Mouse (Mus musculus): ENCODE data around the gene Slc27a1. TPM values are rescaled to one million over a fixed set of nuclear protein-coding genes. Genes with fewer than 3 reads are reported as not detected.
A peak's percentile ranks its signal among the peaks of the same experiment; 100 is the strongest.

Slc27a1 gene
- total and polyA plus RNA-seq, 3 experiments = 0.46 to 1.3 TPM; not detected in 1

GRCm38 (mm10) chr8:71626753-71627152, 58.1 kb downstream of the Slc27a1 start:
- H3K27ac ChIP-seq (ENCODE audit: control insufficient read depth, low read depth, low read length) = no peak overlapping the region
- peaks cover 5% of the 10 kb centered on the region in 2 experiments for H3K36me3 ChIP-seq (ENCODE audit: control insufficient read depth in 1 of 2, insufficient read depth in 2 of 2, low read length in 2 of 2)

GRCm38 (mm10) chr8:71627265-71628099, 58.8 kb downstream of the Slc27a1 start:
- peaks cover 3 to 9% of the 10 kb centered on the region in 2 experiments; a peak in 3 of 4 replicates for H3K36me3 ChIP-seq (ENCODE audit: control insufficient read depth in 1 of 2, insufficient read depth in 2 of 2, low read length in 2 of 2)
- peak; percentile 14 for DNase-seq (ENCODE audit: low read depth, low spot score)
- TF ChIP-seq TCF12 (IDR thresholded peaks at IDR 0.05; ENCODE audit: low read depth, low read length) (no peak), ETS1 (IDR thresholded peaks at IDR 0.05; ENCODE audit: low read depth, low read length) (no peak), RAD21 (IDR thresholded peaks at IDR 0.05; ENCODE audit: low read depth, low read length) (no peak), ZNF384 (IDR thresholded peaks at IDR 0.05; ENCODE audit: low read depth, low read length) (no peak), GABPA (IDR thresholded peaks at IDR 0.05; ENCODE audit: low read depth, low read length) (no peak), ZMIZ1 (IDR thresholded peaks at IDR 0.05; ENCODE audit: low read depth, low read length) (no peak), MYC (IDR thresholded peaks at IDR 0.05; ENCODE audit: low read depth, low read length) (no peak), ELF1 (IDR thresholded peaks at IDR 0.05; ENCODE audit: low read depth, low read length) (no peak), ZKSCAN1 (IDR thresholded peaks at IDR 0.05; ENCODE audit: low read depth, low read length) (no peak), KAT2A (conservative IDR thresholded peaks at IDR 0.05; ENCODE audit: low read depth, low read length) (no peak), POLR2AphosphoS2 (IDR thresholded peaks at IDR 0.05; ENCODE audit: low read length) (no peak), MYB (IDR thresholded peaks at IDR 0.05; ENCODE audit: low read depth, low read length) (no peak), MAZ (IDR thresholded peaks at IDR 0.05; ENCODE audit: low read depth, low read length) (no peak)
- no peak overlapping the region for H3K9ac ChIP-seq (ENCODE audit: control insufficient read depth, low read depth, low read length, poor library complexity, severe bottlenecking)
- H3K79me2 ChIP-seq (ENCODE audit: control insufficient read depth, insufficient read depth, low read length, poor library complexity) = no peaks in the 10 kb centered on the region; the same call in 1 of the 2 replicates
- H3K9me3 ChIP-seq (replicated peaks; ENCODE audit: insufficient read depth, low read length) = no peaks in the 10 kb centered on the region
- H3K27ac ChIP-seq (ENCODE audit: control insufficient read depth, low read depth, low read length) = no peak overlapping the region
- no peaks in the 10 kb centered on the region for H3K27me3 ChIP-seq (ENCODE audit: control insufficient read depth in 1 of 2, insufficient read depth in 2 of 2, low read length in 2 of 2)
- peaks cover 2 to 29% of the 10 kb centered on the region in 2 experiments; a peak in 3 of 4 replicates for H3K4me1 ChIP-seq (ENCODE audit: control insufficient read depth in 1 of 2, insufficient read depth in 2 of 2, low read length in 2 of 2)
- no peak overlapping the region for H3K4me3 ChIP-seq (ENCODE audit: control insufficient read depth in 1 of 2, insufficient read depth in 1 of 2, low read depth in 2 of 2, low read length in 2 of 2)

More at GRCm38 (mm10) chr8:71626753-71627152, 58.1 kb downstream of the Slc27a1 start:
- Histone ChIP-seq H3K27me3 (ENCODE audit: control insufficient read depth in 1 of 2, insufficient read depth in 2 of 2, low read length in 2 of 2) (no peaks in the 10 kb centered on the region), H3K79me2 (ENCODE audit: control insufficient read depth, insufficient read depth, low read length, poor library complexity) (no peaks in the 10 kb centered on the region; the same call in 1 of the 2 replicates), H3K9ac (ENCODE audit: control insufficient read depth, low read depth, low read length, poor library complexity, severe bottlenecking) (no peak overlapping the region), H3K4me3 (ENCODE audit: control insufficient read depth in 1 of 2, insufficient read depth in 1 of 2, low read depth in 2 of 2, low read length in 2 of 2) (no peak overlapping the region), H3K4me1 (ENCODE audit: control insufficient read depth in 1 of 2, insufficient read depth in 2 of 2, low read length in 2 of 2) (peaks cover 2 to 26% of the 10 kb centered on the region in 2 experiments; a peak in 3 of 4 replicates), H3K9me3 (replicated peaks; ENCODE audit: insufficient read depth, low read length) (no peaks in the 10 kb centered on the region)
- no peak for TF ChIP-seq ZMIZ1 (IDR thresholded peaks at IDR 0.05; ENCODE audit: low read depth, low read length)
- no peak for TF ChIP-seq MAZ (IDR thresholded peaks at IDR 0.05; ENCODE audit: low read depth, low read length)
- no peak for TF ChIP-seq TCF12 (IDR thresholded peaks at IDR 0.05; ENCODE audit: low read depth, low read length)
- TF ChIP-seq MAFK (IDR thresholded peaks at IDR 0.05; ENCODE audit: borderline replicate concordance, low read depth, low read length) = no peak
- TF ChIP-seq KAT2A (conservative IDR thresholded peaks at IDR 0.05; ENCODE audit: low read depth, low read length) = no peak
- no peak for TF ChIP-seq MYB (IDR thresholded peaks at IDR 0.05; ENCODE audit: low read depth, low read length)
- no peak for TF ChIP-seq GABPA (IDR thresholded peaks at IDR 0.05; ENCODE audit: low read depth, low read length)
- TF ChIP-seq CHD2 (IDR thresholded peaks at IDR 0.05; ENCODE audit: low read length) = no peak
- TF ChIP-seq MYC (IDR thresholded peaks at IDR 0.05; ENCODE audit: low read depth, low read length) = no peak
- TF ChIP-seq ETS1 (IDR thresholded peaks at IDR 0.05; ENCODE audit: low read depth, low read length) = no peak
- no peak for TF ChIP-seq TAL1 (IDR thresholded peaks at IDR 0.05; ENCODE audit: low read length)
- no peak for TF ChIP-seq USF2 (IDR thresholded peaks at IDR 0.05; ENCODE audit: borderline replicate concordance in 1 of 2, insufficient read depth in 1 of 2, low read depth in 1 of 2, low read length in 2 of 2)
- no peak for DNase-seq (ENCODE audit: low read depth, low spot score)

Measured in MEL (cell line).